Comparison of ENCODE assay signal across 16 mouse cellular contexts in genomic region chr16:86806374-86806773, GRCm38 (mm10).
DNase-seq lines count a peak whose midpoint lies in the region; ATAC-seq and TF ChIP-seq lines count a peak whose summit lies in the region.
"Had no signal": no experiment of that assay in that cellular context is flagged by ENCODE, and none has a peak within 500 bp of the region (broad histone marks: within the 10 kb centered on the region; RNA-seq: fewer than 3 reads in every experiment).

No protein-coding gene starts in this region.

- TF ChIP-seq CTCF in kidney, adult 2 months (conservative IDR thresholded peaks at IDR 0.05; ENCODE audit: insufficient read depth, insufficient read length, low read depth, low read length): no peak

- 48% methylated on average over 2 of the region's 2 CpGs for WGBS in kidney, adult 2 months
- WGBS in kidney, embryonic 14.5 days: 81% methylated on average over 2 of the region's 2 CpGs

- H3K4me1 ChIP-seq in kidney, adult 2 months (ENCODE audit: control insufficient read depth, insufficient read depth, low read length): peaks cover 4% of the 10 kb centered on the region; the same call in 1 of the 2 replicates
- no peaks in the 10 kb centered on the region for H3K4me1 ChIP-seq in kidney, embryonic 14.5 days (ENCODE audit: control insufficient read depth, insufficient read depth, low read length)
- H3K4me1 ChIP-seq: embryonic facial prominence, embryonic 12.5 days; forebrain, embryonic 15.5 days; heart, embryonic 12.5 days; hindbrain, embryonic 10.5 days had no signal

- no peaks in the 10 kb centered on the region for H3K36me3 ChIP-seq in kidney, adult 2 months (ENCODE audit: control insufficient read depth, insufficient read depth, low read length)
- no peaks in the 10 kb centered on the region for H3K36me3 ChIP-seq in kidney, embryonic 14.5 days (ENCODE audit: control insufficient read depth, insufficient read depth, low read length)
- H3K36me3 ChIP-seq: embryonic facial prominence, embryonic 12.5 days; forebrain, embryonic 15.5 days; heart, embryonic 12.5 days; hindbrain, embryonic 10.5 days had no signal

- TF ChIP-seq POLR2A in kidney, adult 2 months (IDR thresholded peaks at IDR 0.05; ENCODE audit: low read depth, low read length): no peak

- no peak overlapping the region for H3K4me2 ChIP-seq in kidney, embryonic 14.5 days (replicated peaks; ENCODE audit: low read depth, low read length)
- H3K4me2 ChIP-seq: embryonic facial prominence, embryonic 12.5 days; forebrain, embryonic 15.5 days; heart, embryonic 12.5 days; hindbrain, embryonic 14.5 days had no signal

- peak overlapping the region; percentile 14; the same call in 1 of the 2 replicates for H3K4me3 ChIP-seq in kidney, adult 2 months (ENCODE audit: insufficient read depth, low read depth, low read length)
- no peak overlapping the region for H3K4me3 ChIP-seq in kidney, embryonic 14.5 days (ENCODE audit: low read length)
- H3K4me3 ChIP-seq: embryonic facial prominence, embryonic 12.5 days; forebrain, embryonic 15.5 days; heart, embryonic 12.5 days; hindbrain, embryonic 10.5 days had no signal

- no peak overlapping the region for H3K9ac ChIP-seq in kidney, embryonic 14.5 days (ENCODE audit: low read depth, low read length)
- H3K9ac ChIP-seq: embryonic facial prominence, embryonic 12.5 days; forebrain, embryonic 15.5 days; heart, embryonic 12.5 days; hindbrain, embryonic 14.5 days had no signal

- H3K27me3 ChIP-seq in kidney, adult 2 months (replicated peaks; ENCODE audit: control insufficient read depth, insufficient read depth, low read length): no peaks in the 10 kb centered on the region
- no peaks in the 10 kb centered on the region for H3K27me3 ChIP-seq in kidney, embryonic 14.5 days (ENCODE audit: control insufficient read depth, insufficient read depth, low read length)
- H3K27me3 ChIP-seq: embryonic facial prominence, embryonic 12.5 days; forebrain, embryonic 15.5 days; heart, embryonic 12.5 days had no signal

- ATAC-seq in kidney, embryonic 14.5 days (ENCODE audit: low FRiP score, low TSS enrichment): no peak
- ATAC-seq: forebrain, embryonic 15.5 days had no signal

- no peaks in the 10 kb centered on the region for H3K9me3 ChIP-seq in kidney, embryonic 14.5 days (ENCODE audit: control insufficient read depth, low read length)
- H3K9me3 ChIP-seq: embryonic facial prominence, embryonic 12.5 days; forebrain, embryonic 15.5 days; heart, embryonic 12.5 days; hindbrain, embryonic 10.5 days had no signal

- peak overlapping the region; percentile 86 for H3K27ac ChIP-seq in kidney, adult 2 months (ENCODE audit: insufficient read depth, low read depth, low read length)
- no peak overlapping the region for H3K27ac ChIP-seq in kidney, embryonic 14.5 days (ENCODE audit: low read depth, low read length)
- H3K27ac ChIP-seq: embryonic facial prominence, embryonic 12.5 days; forebrain, embryonic 15.5 days; hindbrain, embryonic 10.5 days; hindbrain, embryonic 14.5 days had no signal

- peak; percentile 73 for DNase-seq in kidney, adult 2 months
- peak; percentile 57 for DNase-seq in urinary bladder, postnatal 14 days (ENCODE audit: low spot score)
- no peak for DNase-seq in urinary bladder, adult 2 months (ENCODE audit: low spot score)
- DNase-seq in kidney, postnatal 10 days: peak; percentile 41
- DNase-seq in kidney, postnatal 36 days: peak; percentile 54 to 56
- DNase-seq in yolk sac, embryonic 10.5 days (ENCODE audit: low spot score): no peak
- DNase-seq: adrenal gland, adult 8-10 months; cerebellum, adult 11 months; cerebellum, adult 9-10 months; cerebellum, postnatal 25 days had no signal

Comparison
In these comparisons a context has a peak if more than half of its experiments do, and no peak if none do; other contexts are left out.
1. DNase-seq: peak in kidney, adult 2 months (single experiment), urinary bladder, postnatal 14 days (single experiment), kidney, postnatal 10 days (single experiment) and kidney, postnatal 36 days (2 of 2); none in urinary bladder, adult 2 months (single experiment) and yolk sac, embryonic 10.5 days (single experiment).